Mouse (Mus musculus) naive thymus-derived CD4-positive, alpha-beta T cell, adult 2 months (primary cell): Measurements from ENCODE around the gene Ppp2r3c.
"Not testable (repeated sequence)": the region's sequence is repeated elsewhere in the genome, so short reads cannot be mapped to it uniquely, and the experiment has no call there.

ENCODE experiments used
- DNase-seq: peaks from one replicate; pipeline ENCODE4 v3.0.0-alpha.2; 2011; ENCODE audit warnings: low read depth

The Ppp2r3c gene

DNA sequence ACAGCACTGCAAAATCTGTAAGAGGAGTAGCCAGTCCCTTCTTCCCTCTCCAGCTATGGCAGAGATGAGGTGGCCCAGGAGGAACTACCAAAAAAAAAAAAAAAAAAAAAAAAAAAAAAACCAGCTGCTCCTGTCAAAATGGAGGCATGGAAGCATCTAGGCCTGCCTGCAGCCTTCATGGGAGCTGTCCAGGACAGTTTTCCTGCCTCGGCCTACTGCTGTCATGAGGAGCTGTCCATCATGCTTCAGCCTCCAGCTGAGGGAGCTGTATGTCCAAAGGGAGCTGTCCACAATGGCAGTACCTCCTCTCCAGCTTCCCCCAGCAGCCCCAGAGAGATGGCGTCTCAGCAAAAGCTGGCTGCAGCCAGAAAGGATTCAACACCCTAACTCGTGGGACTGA is 30.6 kb downstream of the Ppp2r3c start:
- DNase-seq: no peak

DNA sequence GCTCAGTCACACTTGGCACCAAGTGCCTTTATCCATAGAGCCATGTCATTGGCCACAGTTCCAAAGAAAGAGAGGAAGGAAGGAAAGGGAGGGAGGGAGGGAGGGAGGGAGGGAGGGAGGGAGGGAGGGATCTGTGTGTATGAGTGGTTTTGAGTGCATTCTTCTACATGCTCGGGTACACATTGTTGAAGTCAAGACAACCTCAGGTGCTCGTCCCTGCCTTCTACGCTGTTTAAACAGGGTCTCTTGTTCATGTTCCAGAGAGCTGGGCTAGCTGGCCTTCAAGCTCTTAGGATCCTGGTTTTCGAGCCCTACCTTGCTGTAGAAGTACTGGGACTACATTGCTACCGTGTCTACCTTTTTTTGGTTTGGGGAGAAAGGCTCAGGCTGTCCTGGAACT is 39.4 kb downstream of the Ppp2r3c start:
- not testable (repeated sequence) for DNase-seq

DNA sequence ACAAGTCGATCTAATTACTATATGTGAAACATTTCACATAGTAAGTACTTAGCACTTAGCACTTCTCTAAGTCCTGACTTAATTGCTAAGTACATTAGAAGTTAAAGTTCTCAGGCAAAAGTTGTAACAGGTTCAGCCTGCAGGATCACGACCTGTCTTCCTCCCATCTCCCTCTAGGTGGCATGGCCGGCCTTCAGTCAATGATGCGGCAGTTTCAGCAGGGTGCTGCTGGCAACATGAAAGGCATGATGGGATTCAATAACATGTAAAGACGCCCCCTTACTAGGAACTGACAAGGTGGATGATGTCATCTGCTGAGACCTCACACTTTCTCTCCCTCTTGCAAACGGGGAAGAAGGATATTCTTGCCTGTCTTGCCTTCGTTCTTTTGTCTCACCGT is 40.8 kb downstream of the Ppp2r3c start:
- DNase-seq: not testable (repeated sequence)

DNA sequence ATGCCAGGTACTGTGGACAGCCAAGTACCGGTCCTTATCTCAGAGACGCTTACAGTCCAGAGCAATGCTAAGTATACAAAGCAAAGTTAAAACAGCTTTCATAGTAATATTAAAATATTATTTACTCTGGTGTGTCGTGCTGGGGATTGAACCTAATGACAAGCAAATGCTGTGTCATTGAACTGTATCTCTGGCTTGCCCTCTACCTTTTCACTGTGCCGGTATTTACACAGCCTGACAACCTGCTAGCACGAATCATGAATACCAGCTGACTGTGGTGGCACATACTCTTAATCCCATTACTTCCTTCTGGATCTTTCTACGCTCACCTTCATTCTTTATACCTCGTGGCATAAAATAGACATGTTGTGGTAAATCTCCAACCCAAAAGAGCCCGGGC is 60.6 kb downstream of the Ppp2r3c start:
- not testable (repeated sequence) for DNase-seq

DNA sequence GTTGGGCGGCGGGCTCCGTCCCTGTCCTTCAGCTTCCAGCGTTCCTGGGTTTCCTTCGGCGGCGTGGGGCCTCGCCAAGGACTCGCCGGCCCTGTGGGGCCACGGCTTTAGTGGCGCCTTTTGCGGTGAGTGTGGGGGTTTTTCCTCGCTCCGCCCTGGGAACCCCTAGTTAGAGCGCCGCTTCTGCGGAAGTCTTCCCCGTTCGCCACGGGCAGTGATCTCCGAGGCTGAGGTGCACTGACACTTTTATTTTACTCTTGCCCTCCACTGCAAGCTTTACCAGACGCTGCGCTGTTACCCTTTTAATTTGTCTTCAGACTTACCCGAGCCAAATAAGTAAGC is 72.3 kb downstream of the Ppp2r3c start:
- DNase-seq: not testable (repeated sequence)

DNA sequence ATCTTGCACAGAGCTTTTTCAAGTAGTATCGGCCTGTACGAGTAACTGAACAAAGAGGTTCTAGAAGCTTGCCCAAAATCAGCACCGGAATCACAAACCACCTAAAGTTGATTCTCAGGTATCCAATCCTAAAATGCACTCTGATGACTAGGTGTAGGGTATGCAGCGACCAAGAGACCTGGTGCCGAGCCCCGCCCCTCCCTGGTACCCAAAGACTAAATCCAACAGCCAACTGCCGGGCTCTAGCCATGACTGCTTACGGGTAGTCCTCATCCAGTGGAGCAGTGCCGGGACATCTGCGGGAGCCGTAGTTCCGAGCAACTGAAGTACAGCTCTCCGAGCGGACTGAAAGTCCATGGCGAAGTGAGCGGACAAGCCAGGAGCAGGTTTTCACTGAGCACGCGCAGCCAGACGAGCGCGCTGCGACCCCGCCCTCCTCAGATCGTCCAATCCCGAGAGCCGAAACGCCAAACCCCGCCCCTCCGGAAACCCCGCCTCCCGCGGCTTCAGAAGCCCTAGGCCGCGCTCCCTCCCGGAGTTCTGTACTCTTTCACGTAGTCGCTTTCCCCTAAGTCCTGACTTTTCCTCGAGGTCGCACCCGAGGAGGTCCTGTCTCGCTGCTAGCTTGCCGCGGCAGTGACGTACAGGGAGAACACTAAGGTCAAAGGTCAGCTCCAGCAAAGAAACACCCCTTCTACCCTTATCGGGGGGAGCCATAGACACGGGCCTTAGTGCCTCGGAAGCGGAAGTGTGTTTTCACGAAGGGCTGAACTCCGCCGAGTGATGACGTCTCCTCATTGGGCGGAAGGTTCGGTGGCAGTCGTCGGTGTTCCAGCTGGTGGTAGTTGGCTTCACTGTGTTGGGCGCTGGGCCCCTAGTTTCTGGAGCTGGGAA is 72.9 kb downstream of the Ppp2r3c start, which contains the start of gene Srp54c:
Gene Srp54c (plus strand): TSS at position 543 of the 894 bp plus-strand sequence.
- not testable (repeated sequence) for DNase-seq
